Mouse (Mus musculus) macrophage (primary cell): ENCODE results near the gene Crybb3. TPM values are rescaled to one million over a fixed set of nuclear protein-coding genes. Genes with fewer than 3 reads are reported as not detected.

ENCODE experiments used
- H3K27ac ChIP-seq: fragments of 350-480 bp; formaldehyde crosslinking; 2 replicates; pipeline ENCODE4 v1.9.0; 2021
- H3K36me3 ChIP-seq: fragments of 350-480 bp; formaldehyde crosslinking; 2 replicates; pipeline ENCODE4 v1.9.0; 2021; ENCODE audit errors: inconsistent target
- H3K4me3 ChIP-seq: fragments of 350-480 bp; formaldehyde crosslinking; 2 replicates; pipeline ENCODE4 v1.9.0; 2021; ENCODE audit errors: inconsistent target
- H3K79me2 ChIP-seq: fragments of 350-480 bp; formaldehyde crosslinking; 2 replicates; pipeline ENCODE4 v1.9.0; 2021; ENCODE audit errors: inconsistent target
- WGBS: methylation state at CpG from one replicate; pipeline ENCODE4 v1.1.7; 2026; ENCODE audit warnings: inconsistent platforms; ENCODE audit not compliant: missing documents; 5-methylcytosine and 5-hydroxymethylcytosine counted together
- polyA plus RNA-seq: library from polyadenylated mRNA; stranded (reverse); fragments of 250-400 nt; gene quantifications from 3 replicates; pipeline ENCODE4 v1.2.4, GENCODE M21; 2018; ENCODE audit warnings: inconsistent platforms

Crybb3 gene
- polyA plus RNA-seq, 1 experiment from 2014 or later = not detected

- Histone ChIP-seq H3K4me3 (no peak overlapping the region), H3K79me2 (no peaks in the 10 kb centered on the region), H3K27ac (no peak overlapping the region), H3K36me3 (no peaks in the 10 kb centered on the region)
These were observed 31.5 kb downstream of the Crybb3 start for GRCm38 (mm10) chr5:113049876-113050275.

GRCm38 (mm10) chr5:113045511-113046273 is 35.7 kb downstream of the Crybb3 start:
- H3K79me2 ChIP-seq = no peaks in the 10 kb centered on the region
- 95% methylated on average over 10 of the region's 10 CpGs for WGBS
- no peaks in the 10 kb centered on the region for H3K36me3 ChIP-seq
- no peak overlapping the region for H3K27ac ChIP-seq
- no peak overlapping the region for H3K4me3 ChIP-seq

GRCm38 (mm10) chr5:113043531-113043930 is 37.9 kb downstream of the Crybb3 start:
- Histone ChIP-seq H3K27ac (no peak overlapping the region), H3K36me3 (no peaks in the 10 kb centered on the region), H3K79me2 (no peaks in the 10 kb centered on the region), H3K4me3 (no peak overlapping the region)
- WGBS = 84% methylated on average over 8 of the region's 8 CpGs

- Histone ChIP-seq H3K36me3 (no peaks in the 10 kb centered on the region), H3K4me3 (no peak overlapping the region), H3K79me2 (no peaks in the 10 kb centered on the region), H3K27ac (no peak overlapping the region)
- WGBS = 47% methylated on average over 2 of the region's 5 CpGs
These were observed 39.8 kb downstream of the Crybb3 start for GRCm38 (mm10) chr5:113041567-113042071.

- H3K36me3 ChIP-seq = no peaks in the 10 kb centered on the region
- 100% methylated on average over 1 of the region's 6 CpGs for WGBS
- H3K4me3 ChIP-seq = no peak overlapping the region
- no peak overlapping the region for H3K27ac ChIP-seq
- no peaks in the 10 kb centered on the region for H3K79me2 ChIP-seq
These were observed 40.6 kb downstream of the Crybb3 start for GRCm38 (mm10) chr5:113040776-113041175.

GRCm38 (mm10) chr5:113038601-113039000 is 42.8 kb downstream of the Crybb3 start:
- WGBS = 98% methylated on average over 6 of the region's 6 CpGs
- no peaks in the 10 kb centered on the region for H3K36me3 ChIP-seq
- no peaks in the 10 kb centered on the region for H3K79me2 ChIP-seq
- no peak overlapping the region for H3K4me3 ChIP-seq
- H3K27ac ChIP-seq = no peak overlapping the region

GRCm38 (mm10) chr5:113035094-113036047 is 46.0 kb downstream of the Crybb3 start:
- Histone ChIP-seq H3K36me3 (no peaks in the 10 kb centered on the region), H3K79me2 (no peaks in the 10 kb centered on the region), H3K27ac (no peak overlapping the region), H3K4me3 (no peak overlapping the region)
- WGBS = 35% methylated on average over 10 of the region's 10 CpGs

- Histone ChIP-seq H3K79me2 (no peaks in the 10 kb centered on the region), H3K36me3 (no peaks in the 10 kb centered on the region), H3K27ac (no peak overlapping the region), H3K4me3 (no peak overlapping the region)
- WGBS = 82% methylated on average over 15 of the region's 15 CpGs
These were observed 50.1 kb downstream of the Crybb3 start for GRCm38 (mm10) chr5:113031201-113031754.

GRCm38 (mm10) chr5:113030082-113030481 is 51.3 kb downstream of the Crybb3 start:
- no peaks in the 10 kb centered on the region for H3K79me2 ChIP-seq
- WGBS = 59% methylated on average over 3 of the region's 3 CpGs
- no peak overlapping the region for H3K4me3 ChIP-seq
- H3K36me3 ChIP-seq = no peaks in the 10 kb centered on the region
- H3K27ac ChIP-seq = no peak overlapping the region

- Histone ChIP-seq H3K36me3 (no peaks in the 10 kb centered on the region), H3K27ac (no peak overlapping the region), H3K4me3 (no peak overlapping the region), H3K79me2 (no peaks in the 10 kb centered on the region)
- 68% methylated on average over 5 of the region's 5 CpGs for WGBS
These were observed 54.7 kb downstream of the Crybb3 start for GRCm38 (mm10) chr5:113026706-113027105.

Other genes starting within 250 kb of the Crybb3 start
- 0.06 TPM in 1 of 3 replicates, not detected in the others for gene Myo18b, start 185.2 kb downstream of the Crybb3 start, polyA plus RNA-seq
- gene Grk3, start 65.8 kb downstream of the Crybb3 start, polyA plus RNA-seq = 2.0 to 8.0 TPM (median 3.6 TPM) in 3 replicates
- not detected in 3 replicates for gene Crybb2, start 11.5 kb downstream of the Crybb3 start, polyA plus RNA-seq
- gene 2900026A02Rik, start 139.7 kb upstream of the Crybb3 start, polyA plus RNA-seq = 4.3 to 6.7 TPM (median 4.4 TPM) in 3 replicates
- gene Tmem211, start 145.3 kb upstream of the Crybb3 start, polyA plus RNA-seq = not detected in 3 replicates
- not detected in 3 replicates for gene Sgsm1, start 229.2 kb upstream of the Crybb3 start, polyA plus RNA-seq